Mouse (Mus musculus): ENCODE measurements around the gene Cltb.

DNA sequence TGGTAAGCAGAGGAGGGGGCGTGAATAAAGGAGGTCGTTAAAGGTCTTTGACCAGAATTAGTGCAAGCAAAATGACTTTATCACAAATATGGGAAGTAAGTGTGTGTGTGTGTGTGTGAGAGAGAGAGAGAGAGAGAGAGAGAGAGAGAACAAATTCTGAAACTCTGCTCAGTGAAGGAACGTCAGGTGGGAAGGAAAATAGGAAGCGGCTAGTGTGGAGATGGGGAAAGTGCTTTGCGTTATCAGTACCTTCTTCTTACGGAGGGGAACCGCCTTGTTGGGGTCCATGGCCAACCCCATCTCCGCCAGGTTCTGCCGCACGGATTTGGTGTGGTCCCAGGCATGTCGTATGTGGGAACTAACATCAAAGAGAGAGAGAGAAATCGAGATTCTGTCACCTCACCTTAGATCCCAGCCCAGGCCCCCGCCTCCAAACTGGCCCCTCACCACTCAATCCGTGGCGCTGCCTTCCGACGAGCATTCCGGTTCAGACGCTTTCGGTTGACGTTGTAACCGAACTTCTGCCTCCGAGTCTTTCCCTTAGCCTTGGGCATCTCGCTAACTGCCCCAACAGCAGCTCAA, 21.6 kb downstream of the Cltb start:
- TF ChIP-seq CTCF (IDR thresholded peaks at IDR 0.05; ENCODE audit: control insufficient read depth, insufficient read depth, insufficient read length) (no peak), USF1 (IDR thresholded peaks at IDR 0.05; ENCODE audit: low read depth) (no peak), MYOG (IDR thresholded peaks at IDR 0.05; ENCODE audit: control insufficient read depth, extremely low read depth, insufficient read length) (no peak), CEBPB (IDR thresholded peaks at IDR 0.05; ENCODE audit: low read depth) (no peak), MAX (IDR thresholded peaks at IDR 0.05) (no peak)
